Mouse (Mus musculus) kidney, adult 2 months (tissue): ENCODE data around the gene Sohlh1.

Source experiments
- CTCF ChIP-seq: fragments of 200-500 bp; conservative IDR thresholded peaks from 2 replicates; pipeline ENCODE4 v1.5.1; 2011; ENCODE audit warnings: low read depth, mild to moderate bottlenecking, control low read depth, low read length, moderate library complexity, mixed read lengths; ENCODE audit not compliant: insufficient read depth, insufficient read length
- POLR2A ChIP-seq: fragments of 200-500 bp; IDR thresholded peaks from one replicate; pipeline ENCODE4 v1.6.1; 2011; ENCODE audit warnings: low read depth, low read length, control low read depth

DNA sequence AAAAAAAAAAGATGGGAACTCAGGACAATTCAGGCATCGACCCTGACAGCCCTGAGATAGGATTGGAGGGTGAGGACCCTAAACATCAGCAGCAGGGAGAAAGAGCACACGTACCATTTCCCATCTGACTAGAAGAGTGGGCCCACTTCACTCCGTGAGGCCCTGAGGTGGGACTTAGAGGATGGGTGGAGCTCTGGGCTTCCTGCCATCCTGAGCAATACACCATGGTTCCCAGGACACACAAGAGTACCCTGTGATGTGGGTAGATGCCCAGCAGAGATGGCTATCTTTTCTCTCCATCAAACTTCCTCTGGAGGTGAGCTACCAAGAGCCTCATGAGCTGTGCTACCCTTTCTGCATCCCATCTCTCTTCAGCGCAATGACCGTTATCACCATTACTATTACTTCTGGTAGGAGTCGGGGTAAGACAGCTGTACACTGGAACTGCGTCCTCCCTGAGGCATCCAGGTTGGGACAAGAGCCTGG, 30.2 kb upstream of the Sohlh1 start:
- TF ChIP-seq POLR2A (no peak), CTCF (no peak)
